Mouse (Mus musculus): Measurements from ENCODE around the gene Ybx3.

Gene Ybx3

GRCm38 (mm10) chr6:131388040-131389021 lies at the start of gene Ybx3:
Gene Ybx3 (minus strand): TSS chr6:131388476.
- no peak for DNase-seq (ENCODE audit: extremely low read depth, low read depth, low spot score)

- DNase-seq (ENCODE audit: extremely low read depth, low read depth, low spot score): no peak
Observed at GRCm38 (mm10) chr6:131436626-131437025, 48.4 kb upstream of the Ybx3 start.

GRCm38 (mm10) chr6:131434088-131434487 lies 45.8 kb upstream of the Ybx3 start:
- no peak for DNase-seq (ENCODE audit: extremely low read depth, low read depth, low spot score)

GRCm38 (mm10) chr6:131433153-131434048 lies 45.1 kb upstream of the Ybx3 start:
- no peak for DNase-seq (ENCODE audit: extremely low read depth, low read depth, low spot score)

- no peak for DNase-seq (ENCODE audit: extremely low read depth, low read depth, low spot score)
Observed at GRCm38 (mm10) chr6:131421572-131421971, 33.3 kb upstream of the Ybx3 start.

GRCm38 (mm10) chr6:131419614-131420013 lies 31.3 kb upstream of the Ybx3 start:
- no peak for DNase-seq (ENCODE audit: extremely low read depth, low read depth, low spot score)

- DNase-seq (ENCODE audit: extremely low read depth, low read depth, low spot score): no peak
Observed at GRCm38 (mm10) chr6:131418770-131419169, 30.5 kb upstream of the Ybx3 start.

GRCm38 (mm10) chr6:131411116-131411843 lies 23.0 kb upstream of the Ybx3 start:
- no peak for DNase-seq (ENCODE audit: extremely low read depth, low read depth, low spot score)

- no peak for DNase-seq (ENCODE audit: extremely low read depth, low read depth, low spot score)
Observed at GRCm38 (mm10) chr6:131406957-131407356, 18.7 kb upstream of the Ybx3 start.

GRCm38 (mm10) chr6:131405896-131406295 lies 17.6 kb upstream of the Ybx3 start:
- DNase-seq (ENCODE audit: extremely low read depth, low read depth, low spot score): no peak

GRCm38 (mm10) chr6:131405174-131405573 lies 16.9 kb upstream of the Ybx3 start:
- DNase-seq (ENCODE audit: extremely low read depth, low read depth, low spot score): no peak

- DNase-seq (ENCODE audit: extremely low read depth, low read depth, low spot score): no peak
Observed at GRCm38 (mm10) chr6:131404260-131404659, 16.0 kb upstream of the Ybx3 start.

- no peak for DNase-seq (ENCODE audit: extremely low read depth, low read depth, low spot score)
Observed at GRCm38 (mm10) chr6:131403036-131403435, 14.8 kb upstream of the Ybx3 start.

- DNase-seq (ENCODE audit: extremely low read depth, low read depth, low spot score): no peak
Observed at GRCm38 (mm10) chr6:131402606-131403005, 14.3 kb upstream of the Ybx3 start.

GRCm38 (mm10) chr6:131401259-131401658 lies 13.0 kb upstream of the Ybx3 start:
- DNase-seq (ENCODE audit: extremely low read depth, low read depth, low spot score): no peak

- DNase-seq (ENCODE audit: extremely low read depth, low read depth, low spot score): no peak
Observed at GRCm38 (mm10) chr6:131396650-131397049, 8.4 kb upstream of the Ybx3 start.

GRCm38 (mm10) chr6:131393873-131394660 lies 5.8 kb upstream of the Ybx3 start:
- no peak for DNase-seq (ENCODE audit: extremely low read depth, low read depth, low spot score)

- DNase-seq (ENCODE audit: extremely low read depth, low read depth, low spot score): no peak
Observed at GRCm38 (mm10) chr6:131387221-131388039, 846 bp downstream of the Ybx3 start.

GRCm38 (mm10) chr6:131386416-131387019 lies 1.8 kb downstream of the Ybx3 start:
- DNase-seq (ENCODE audit: extremely low read depth, low read depth, low spot score): no peak
